Mouse (Mus musculus) stomach, embryonic 14.5 days (tissue): ENCODE measurements at regions not wholly inside any gene's neighbourhood (a gene's known extent, or its start where the extent isn't known, plus 50 kb on each side); places are given as distances from the start of the nearest gene placed in this dataset.

ENCODE experiments used
- ATAC-seq: fragments of 200-750 bp; cut with Nextera tagmentation; 2 replicates; pipeline ENCODE4 v1.8.0; 2017; ENCODE audit warnings: low read depth, moderate TSS enrichment; ENCODE audit not compliant: insufficient number of reproducible peaks, insufficient read depth, low FRiP score
- H3K27ac ChIP-seq: fragments of 300-500 bp; sonication (generic); 2 replicates; pipeline ENCODE4 v1.5.1; 2014; ENCODE audit warnings: mild to moderate bottlenecking, low read length, moderate library complexity, mixed read lengths
- H3K27me3 ChIP-seq: fragments of 300-500 bp; sonication (generic); 2 replicates; pipeline ENCODE4 v1.6.1; 2014; ENCODE audit warnings: low read length, control low read depth, mixed read lengths; ENCODE audit not compliant: control insufficient read depth, insufficient read depth
- H3K36me3 ChIP-seq: fragments of 300-500 bp; sonication (generic); 2 replicates; pipeline ENCODE4 v1.6.1; 2014; ENCODE audit warnings: mild to moderate bottlenecking, control low read depth, low read length, moderate library complexity, mixed read lengths; ENCODE audit not compliant: control insufficient read depth, insufficient read depth
- H3K4me1 ChIP-seq: fragments of 300-500 bp; sonication (generic); 2 replicates; pipeline ENCODE4 v1.6.1; 2014; ENCODE audit warnings: low read length, control low read depth, mixed read lengths; ENCODE audit not compliant: control insufficient read depth, insufficient read depth
- H3K4me2 ChIP-seq: fragments of 300-500 bp; sonication (generic); replicated peaks from 2 replicates; pipeline ENCODE4 v1.6.1; 2014; ENCODE audit warnings: low read depth, low read length, control low read depth
- H3K4me3 ChIP-seq: fragments of 300-500 bp; sonication (generic); 2 replicates; pipeline ENCODE4 v1.5.1; 2014; ENCODE audit warnings: low read depth, low read length, control low read depth
- H3K9ac ChIP-seq: fragments of 300-500 bp; sonication (generic); replicated peaks from 2 replicates; pipeline ENCODE4 v1.6.1; 2014; ENCODE audit warnings: low read depth, mild to moderate bottlenecking, control low read depth, low read length, moderate library complexity, mixed read lengths
- H3K9me3 ChIP-seq: fragments of 300-500 bp; sonication (generic); 2 replicates; pipeline ENCODE4 v1.6.1; 2016; ENCODE audit warnings: low read depth, low read length, control low read depth; ENCODE audit not compliant: control insufficient read depth
- WGBS: fragments of 180-500 bp; shearing (Covaris S2); extraction: QIAGEN DNeasy Blood & Tissue Kit; methylation state at CpG from one replicate; pipeline ENCODE4 v1.1.7; 2014; 5-methylcytosine and 5-hydroxymethylcytosine counted together

DNA sequence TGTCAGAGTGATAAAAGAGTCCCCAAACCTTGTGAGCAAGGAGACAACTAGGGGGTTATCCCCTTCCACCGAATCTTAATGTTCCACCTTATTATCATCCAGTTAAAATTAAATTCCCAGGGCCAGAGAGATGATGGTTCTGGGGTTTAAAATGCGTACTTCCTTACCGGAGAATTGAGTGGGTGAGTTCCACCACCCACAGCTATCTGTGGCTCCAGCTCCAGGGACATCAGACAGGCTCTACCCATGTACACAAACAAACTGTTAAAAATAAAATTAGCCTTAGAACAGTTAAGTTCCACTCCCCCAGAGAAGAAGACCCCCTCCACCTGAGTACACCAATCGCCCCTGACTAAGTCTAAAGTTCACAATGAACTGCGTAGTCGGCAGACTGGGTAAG is 52.0 kb upstream of the Mgat5 start:
- Histone ChIP-seq H3K4me3 (no peak overlapping the region), H3K4me1 (no peaks in the 10 kb centered on the region), H3K36me3 (no peaks in the 10 kb centered on the region), H3K9ac (no peak overlapping the region), H3K27me3 (no peaks in the 10 kb centered on the region), H3K27ac (no peak overlapping the region), H3K9me3 (no peaks in the 10 kb centered on the region), H3K4me2 (no peak overlapping the region)
- 78% methylated on average over 6 of the region's 6 CpGs for WGBS
- no peak for ATAC-seq

DNA sequence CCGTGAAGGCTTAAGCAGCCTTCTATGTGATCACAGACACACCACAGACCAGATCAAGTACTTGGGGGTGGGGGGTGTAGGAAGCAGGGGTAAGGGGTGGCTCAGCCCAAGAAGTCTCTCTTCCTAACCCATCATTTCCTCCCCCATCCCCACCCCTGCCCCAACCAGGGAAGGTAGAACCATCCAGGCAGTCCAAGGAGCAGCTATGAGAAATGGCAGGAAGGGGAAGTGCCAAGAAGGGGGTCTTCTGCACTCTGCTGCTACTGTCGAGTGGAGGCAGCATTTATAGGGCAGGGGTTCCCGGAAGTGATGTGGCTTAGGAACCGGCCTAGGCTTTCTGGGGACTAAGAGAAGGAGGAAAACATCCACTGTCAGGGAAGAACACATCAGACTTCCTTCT is 69.3 kb upstream of the Mgat5 start:
- H3K4me3 ChIP-seq: no peak overlapping the region
- H3K36me3 ChIP-seq: no peaks in the 10 kb centered on the region
- H3K27me3 ChIP-seq: no peaks in the 10 kb centered on the region
- H3K27ac ChIP-seq: no peak overlapping the region
- no peak overlapping the region for H3K9ac ChIP-seq
- no peaks in the 10 kb centered on the region for H3K4me1 ChIP-seq
- H3K4me2 ChIP-seq: no peak overlapping the region
- ATAC-seq: no peak
- WGBS: 74% methylated on average over 4 of the region's 4 CpGs
- H3K9me3 ChIP-seq: no peaks in the 10 kb centered on the region

DNA sequence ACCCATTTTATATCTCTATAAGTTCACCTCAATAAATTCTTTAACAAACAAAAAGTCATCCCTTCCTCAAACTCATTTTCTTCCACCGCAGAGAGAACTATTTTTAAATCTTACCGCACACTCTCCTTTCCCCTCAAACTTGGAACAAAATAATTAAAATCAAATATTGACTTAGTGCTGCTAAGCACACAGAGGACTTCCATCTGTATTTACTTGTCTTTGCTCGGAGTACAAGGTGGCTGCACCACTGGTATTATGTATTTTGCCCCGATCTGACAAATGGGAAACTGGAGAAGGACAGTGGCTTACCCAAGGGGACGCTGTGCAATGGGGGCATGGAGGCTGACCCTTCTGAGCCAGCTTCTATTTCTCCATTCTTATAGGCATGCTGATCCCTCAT is 72.9 kb upstream of the Mgat5 start:
- H3K4me3 ChIP-seq: no peak overlapping the region
- WGBS: 51% methylated on average over 5 of the region's 5 CpGs
- H3K4me2 ChIP-seq: no peak overlapping the region
- H3K9ac ChIP-seq: no peak overlapping the region
- no peaks in the 10 kb centered on the region for H3K36me3 ChIP-seq
- no peak for ATAC-seq
- no peaks in the 10 kb centered on the region for H3K9me3 ChIP-seq
- H3K27me3 ChIP-seq: no peaks in the 10 kb centered on the region
- no peak overlapping the region for H3K27ac ChIP-seq
- H3K4me1 ChIP-seq: no peaks in the 10 kb centered on the region

DNA sequence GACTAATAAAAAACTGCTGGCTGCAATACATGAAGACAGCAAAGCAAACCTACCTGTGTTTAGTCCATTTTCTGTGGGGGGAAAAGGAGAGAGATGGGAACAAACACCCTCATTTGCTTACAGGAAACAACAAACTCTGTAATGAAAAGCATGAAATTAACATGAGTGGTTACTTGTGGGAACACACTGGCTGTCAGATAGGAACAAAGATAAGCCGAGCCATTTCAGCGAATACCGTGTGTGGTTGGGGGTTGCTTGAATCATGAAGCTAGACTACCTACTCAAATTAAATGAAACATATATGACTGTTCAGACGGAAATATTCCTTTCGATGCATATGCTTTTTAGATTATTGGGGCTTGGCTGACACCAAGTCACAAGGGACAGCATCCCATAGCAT is 80.0 kb upstream of the Mgat5 start:
- Histone ChIP-seq H3K4me1 (no peaks in the 10 kb centered on the region), H3K36me3 (no peaks in the 10 kb centered on the region), H3K4me2 (no peak overlapping the region), H3K27ac (no peak overlapping the region), H3K9ac (no peak overlapping the region), H3K27me3 (no peaks in the 10 kb centered on the region), H3K4me3 (no peak overlapping the region), H3K9me3 (no peaks in the 10 kb centered on the region)
- ATAC-seq: no peak
- 89% methylated on average over 5 of the region's 5 CpGs for WGBS

DNA sequence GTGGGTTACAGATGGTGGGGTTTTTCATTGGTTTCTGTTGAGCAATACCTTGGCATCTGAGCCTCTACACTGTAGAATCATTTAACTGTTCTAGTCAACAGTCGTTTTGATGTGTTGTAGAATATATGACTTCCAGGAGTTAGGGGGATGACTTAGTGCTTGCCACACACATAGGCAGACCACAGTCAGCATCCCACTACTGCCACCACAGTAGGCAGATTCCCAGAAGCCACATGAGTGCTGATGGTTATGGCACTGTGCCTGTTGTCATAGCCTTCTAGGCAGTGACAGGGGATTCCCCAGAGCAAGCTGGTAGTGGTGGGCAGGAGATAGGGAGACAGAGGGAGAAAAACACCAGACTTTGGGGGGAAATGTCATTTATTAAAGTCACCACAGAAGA is 86.8 kb upstream of the Mgat5 start:
- H3K4me1 ChIP-seq: no peaks in the 10 kb centered on the region
- no peak overlapping the region for H3K27ac ChIP-seq
- no peak overlapping the region for H3K9ac ChIP-seq
- no peak overlapping the region for H3K4me3 ChIP-seq
- no peak overlapping the region for H3K4me2 ChIP-seq
- ATAC-seq: no peak
- 71% methylated on average over 1 of the region's 1 CpGs for WGBS
- H3K9me3 ChIP-seq: no peaks in the 10 kb centered on the region; the same call in 1 of the 2 replicates
- H3K27me3 ChIP-seq: no peaks in the 10 kb centered on the region
- H3K36me3 ChIP-seq: no peaks in the 10 kb centered on the region

DNA sequence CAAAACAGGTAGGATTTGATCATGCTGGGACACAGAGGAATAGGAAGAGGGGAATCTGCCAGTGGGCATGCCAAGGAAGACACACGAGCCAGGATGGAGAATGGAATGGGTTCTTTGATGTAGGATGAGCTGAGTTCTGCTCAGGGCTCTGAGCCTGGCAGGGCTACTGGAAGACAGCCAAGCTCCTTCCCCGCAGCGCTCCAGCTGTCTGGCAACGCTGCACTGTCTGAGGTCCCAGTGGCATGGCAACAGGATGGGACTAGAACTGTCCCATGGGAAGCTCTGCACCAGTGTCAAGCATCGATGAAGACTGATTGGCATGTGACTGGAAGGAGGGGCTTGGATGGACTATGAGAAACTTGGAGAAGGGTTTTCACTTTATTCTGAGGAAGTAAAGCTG is 97.3 kb upstream of the Mgat5 start:
- WGBS: 70% methylated on average over 5 of the region's 5 CpGs

DNA sequence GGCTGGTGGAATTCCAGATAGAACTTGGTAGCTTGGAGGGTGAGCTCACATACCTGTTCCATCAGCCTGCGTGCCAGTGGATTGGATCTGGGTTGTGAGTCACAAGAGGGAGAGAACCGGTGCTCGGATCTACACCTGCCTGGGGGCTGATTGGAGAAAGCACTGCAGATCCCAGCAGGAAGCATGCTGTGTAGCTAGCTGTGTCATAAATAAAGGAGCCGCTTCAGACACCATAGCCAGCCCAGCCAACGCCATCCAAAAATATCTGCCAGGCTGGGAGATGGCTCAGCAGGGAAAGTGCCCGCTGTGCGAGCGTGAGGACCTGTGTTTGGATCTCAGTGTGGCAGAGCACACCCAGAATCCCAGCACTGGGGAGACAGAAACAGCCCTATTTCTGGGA is 99.0 kb upstream of the Mgat5 start:
- no peak for ATAC-seq
- Histone ChIP-seq H3K4me1 (no peaks in the 10 kb centered on the region), H3K27ac (no peak overlapping the region), H3K27me3 (no peaks in the 10 kb centered on the region), H3K9me3 (no peaks in the 10 kb centered on the region), H3K4me3 (no peak overlapping the region), H3K4me2 (no peak overlapping the region), H3K9ac (no peak overlapping the region), H3K36me3 (no peaks in the 10 kb centered on the region)
- 83% methylated on average over 8 of the region's 8 CpGs for WGBS

More for the DNA sequence above, 97.3 kb upstream of the Mgat5 start:
- Histone ChIP-seq H3K4me1 (no peaks in the 10 kb centered on the region), H3K27me3 (no peaks in the 10 kb centered on the region), H3K36me3 (no peaks in the 10 kb centered on the region), H3K4me2 (no peak overlapping the region), H3K4me3 (no peak overlapping the region), H3K9me3 (no peaks in the 10 kb centered on the region), H3K9ac (no peak overlapping the region), H3K27ac (no peak overlapping the region)
- no peak for ATAC-seq

DNA sequence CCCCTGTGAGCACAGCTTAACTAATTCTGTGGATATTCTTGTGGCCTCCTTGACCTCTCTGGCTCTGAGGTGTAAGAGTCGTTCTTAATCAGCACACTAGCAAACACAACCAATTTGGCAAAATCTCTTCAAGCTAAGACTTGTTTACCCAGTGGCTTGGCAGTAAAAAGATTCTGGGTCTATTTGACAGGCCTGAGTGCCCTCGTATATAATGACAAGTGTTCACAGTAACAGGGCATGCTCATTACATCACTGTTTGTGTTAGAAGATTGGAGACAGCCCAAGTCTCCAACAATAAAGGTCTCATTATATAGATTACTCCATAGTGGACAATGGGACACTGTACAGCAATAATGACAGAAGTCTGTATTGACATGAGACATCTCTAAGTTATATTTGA is 101.2 kb upstream of the Mgat5 start:
- Histone ChIP-seq H3K9me3 (no peaks in the 10 kb centered on the region), H3K36me3 (no peaks in the 10 kb centered on the region), H3K27me3 (no peaks in the 10 kb centered on the region), H3K9ac (no peak overlapping the region), H3K4me1 (no peaks in the 10 kb centered on the region), H3K4me3 (no peak overlapping the region), H3K27ac (no peak overlapping the region), H3K4me2 (no peak overlapping the region)
- no peak for ATAC-seq
- WGBS: 34% methylated on average over 2 of the region's 2 CpGs

DNA sequence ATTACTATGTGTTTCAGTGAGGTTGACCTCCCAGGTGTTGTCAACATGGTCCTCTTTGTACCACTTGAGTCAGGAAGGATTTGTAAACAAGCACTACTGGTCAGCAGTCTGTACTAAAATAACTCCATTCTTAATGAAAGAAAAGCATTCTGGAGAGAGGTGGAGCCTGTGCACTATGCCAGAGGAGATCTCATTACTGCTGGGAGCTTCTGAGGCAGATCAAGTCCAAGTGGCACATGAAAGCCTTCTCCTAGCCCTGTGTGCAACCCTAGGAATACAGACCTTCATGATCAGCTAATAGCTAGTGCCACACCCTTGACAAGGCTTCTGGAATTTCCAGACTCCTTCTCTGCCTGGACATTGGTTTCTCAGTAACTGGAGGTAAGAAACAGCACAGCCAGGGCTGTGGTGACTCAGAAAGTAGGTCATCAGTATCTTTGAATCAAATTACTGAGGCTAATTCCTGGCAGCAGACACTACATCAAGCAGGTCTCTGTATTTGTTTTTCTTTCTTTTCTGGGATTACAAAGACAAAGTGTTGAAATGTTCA is 105.9 kb upstream of the Mgat5 start:
- no peak overlapping the region for H3K9ac ChIP-seq
- no peak overlapping the region for H3K4me2 ChIP-seq
- no peaks in the 10 kb centered on the region for H3K9me3 ChIP-seq
- H3K27me3 ChIP-seq: no peaks in the 10 kb centered on the region
- no peaks in the 10 kb centered on the region for H3K36me3 ChIP-seq
- no peak overlapping the region for H3K4me3 ChIP-seq
- no peak for ATAC-seq
- no peak overlapping the region for H3K27ac ChIP-seq
- no peaks in the 10 kb centered on the region for H3K4me1 ChIP-seq
